Mouse (Mus musculus) embryonic facial prominence, embryonic 11.5 days (tissue): ENCODE results near the gene Smim22. TPM values are rescaled to one million over a fixed set of nuclear protein-coding genes. Genes with fewer than 3 reads are reported as not detected.

ENCODE experiments used
- ATAC-seq: fragments of 200-750 bp; cut with Nextera tagmentation; replicated peaks from 2 replicates; pipeline ENCODE4 v1.8.0; 2017; ENCODE audit warnings: low read depth; ENCODE audit not compliant: insufficient number of reproducible peaks, low FRiP score, low TSS enrichment
- DNase-seq: peaks from one replicate; pipeline ENCODE4 v3.0.0-alpha.2; 2015; ENCODE audit warnings: low spot score
- H3K27ac ChIP-seq: fragments of 300-500 bp; sonication (generic); replicated peaks from 2 replicates; pipeline ENCODE4 v1.5.1; 2014; ENCODE audit warnings: mild to moderate bottlenecking, low read depth, low read length, control low read depth
- H3K27me3 ChIP-seq: fragments of 300-500 bp; sonication (generic); 2 replicates; pipeline ENCODE4 v1.6.1; 2014; ENCODE audit warnings: mild to moderate bottlenecking, low read length, moderate library complexity, mixed read lengths; ENCODE audit not compliant: control insufficient read depth, insufficient read depth
- H3K36me3 ChIP-seq: fragments of 300-500 bp; sonication (generic); replicated peaks from 2 replicates; pipeline ENCODE4 v1.6.1; 2014; ENCODE audit warnings: low read depth, mild to moderate bottlenecking, low read length, moderate library complexity, mixed read lengths; ENCODE audit not compliant: control insufficient read depth, insufficient read depth
- H3K4me1 ChIP-seq: fragments of 300-500 bp; sonication (generic); 2 replicates; pipeline ENCODE4 v1.6.1; 2014; ENCODE audit warnings: low read length, mixed read lengths; ENCODE audit not compliant: control insufficient read depth, insufficient read depth
- H3K4me2 ChIP-seq: fragments of 300-500 bp; sonication (generic); 2 replicates; pipeline ENCODE4 v1.6.1; 2014; ENCODE audit warnings: low read depth, mild to moderate bottlenecking, control low read depth, low read length, moderate library complexity
- H3K4me3 ChIP-seq: fragments of 300-500 bp; sonication (generic); 2 replicates; pipeline ENCODE4 v1.5.1; 2014; ENCODE audit warnings: low read depth, low read length, control low read depth
- H3K9ac ChIP-seq: fragments of 300-500 bp; sonication (generic); replicated peaks from 2 replicates; pipeline ENCODE4 v1.6.1; 2014; ENCODE audit warnings: mild to moderate bottlenecking, control low read depth, low read length
- H3K9me3 ChIP-seq: fragments of 300-500 bp; sonication (generic); replicated peaks from 2 replicates; pipeline ENCODE4 v1.6.1; 2016; ENCODE audit warnings: mild to moderate bottlenecking, low read length, inconsistent platforms, mixed read lengths; ENCODE audit not compliant: control insufficient read depth
- WGBS: fragments of 180-500 bp; shearing (Covaris S2); extraction: QIAGEN DNeasy Blood & Tissue Kit; methylation state at CpG from one replicate; pipeline ENCODE4 v1.1.7; 2014; 5-methylcytosine and 5-hydroxymethylcytosine counted together
- polyA plus RNA-seq: library from polyadenylated mRNA; unstranded; fragments of >200 nt; fragmentation: Nextera tagmentation; extraction: Ambion mirVana; gene quantifications from 2 replicates; pipeline ENCODE4 v1.2.1, GENCODE M21; 2014

The Smim22 gene
- polyA plus RNA-seq, 1 experiment from 2014 or later, result 2.2 TPM

DNA sequence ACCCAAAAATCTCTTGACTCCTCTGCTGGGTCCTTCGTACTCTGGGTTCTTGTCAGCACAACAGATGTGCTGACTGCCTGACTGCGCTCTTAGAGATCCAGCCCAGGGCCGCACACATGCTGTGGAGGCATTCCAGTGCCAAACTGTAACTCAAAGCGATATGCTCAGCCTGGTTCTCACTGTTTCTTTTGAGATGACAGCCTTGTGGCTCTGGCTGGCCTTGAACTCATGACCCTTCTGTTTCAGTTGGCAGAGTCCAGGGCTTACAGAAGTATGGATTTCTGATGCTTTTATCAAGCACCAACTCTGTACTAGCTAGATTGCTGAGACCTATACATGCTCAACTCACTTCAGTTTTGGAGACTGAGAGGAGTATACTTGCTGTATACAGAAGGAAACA lies 13.8 kb upstream of the Smim22 start:
- no peaks in the 10 kb centered on the region for H3K9me3 ChIP-seq
- H3K4me1 ChIP-seq, result no peaks in the 10 kb centered on the region
- no peak overlapping the region for H3K9ac ChIP-seq
- ATAC-seq (no peak), DNase-seq (no peak)
- no peaks in the 10 kb centered on the region for H3K36me3 ChIP-seq
- no peak overlapping the region for H3K4me3 ChIP-seq
- no peaks in the 10 kb centered on the region for H3K27me3 ChIP-seq
- WGBS, result 80% methylated on average over 4 of the region's 4 CpGs
- H3K27ac ChIP-seq, result no peak overlapping the region
- no peak overlapping the region for H3K4me2 ChIP-seq

DNA sequence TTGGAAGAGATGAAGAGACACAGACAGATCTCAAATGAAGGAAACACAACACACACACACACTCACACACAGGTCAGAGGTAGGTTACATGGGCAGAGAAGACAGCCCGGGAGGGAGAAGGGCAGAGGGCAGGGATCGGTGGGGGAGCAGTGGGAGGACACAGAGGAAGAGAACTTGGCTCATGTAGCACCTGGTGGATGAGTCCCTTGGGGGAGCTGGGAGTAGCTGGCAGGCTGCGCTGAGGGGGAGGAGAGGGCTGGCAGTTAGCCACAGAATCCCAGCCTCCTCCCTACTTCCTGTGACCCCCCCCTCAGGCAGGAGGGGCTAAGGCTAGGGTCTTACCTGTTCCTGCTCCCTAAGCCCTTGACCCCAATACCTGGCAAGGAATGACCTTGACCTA lies 9.5 kb upstream of the Smim22 start, which contains the start of gene Sept12:
Gene Sept12, minus strand, starts transcription at position 300 of the 400 bp plus-strand sequence.
- DNase-seq (no peak), ATAC-seq (no peak)
- no peaks in the 10 kb centered on the region for H3K4me1 ChIP-seq
- H3K9me3 ChIP-seq, result no peaks in the 10 kb centered on the region
- no peaks in the 10 kb centered on the region for H3K27me3 ChIP-seq
- H3K27ac ChIP-seq, result no peak within 1 kb of the TSS
- H3K4me2 ChIP-seq, result no peak within 1 kb of the TSS
- WGBS, result 35% methylated on average over 3 of the region's 3 CpGs
- no peak within 1 kb of the TSS for H3K9ac ChIP-seq
- no peaks in the 10 kb centered on the region for H3K36me3 ChIP-seq
- no peak within 1 kb of the TSS for H3K4me3 ChIP-seq

GRCm38 (mm10) chr16:4998984-4999383 lies 8.1 kb upstream of the Smim22 start:
- Histone ChIP-seq H3K4me2 (no peak overlapping the region), H3K9ac (no peak overlapping the region), H3K9me3 (no peaks in the 10 kb centered on the region), H3K36me3 (no peaks in the 10 kb centered on the region), H3K4me3 (no peak overlapping the region), H3K27me3 (no peaks in the 10 kb centered on the region), H3K4me1 (no peaks in the 10 kb centered on the region), H3K27ac (no peak overlapping the region)
- 76% methylated on average over 1 of the region's 1 CpGs for WGBS
- ATAC-seq, result no peak
- no peak for DNase-seq

- DNase-seq, result no peak
- H3K9ac ChIP-seq, result no peak overlapping the region
- H3K4me3 ChIP-seq, result no peak overlapping the region
These were observed 6.5 kb upstream of the Smim22 start for GRCm38 (mm10) chr16:5000611-5001010.

GRCm38 (mm10) chr16:5007492-5007891 lies 404 bp downstream of the Smim22 start:
- no peak overlapping the region for H3K4me2 ChIP-seq
- WGBS, result 45% methylated on average over 6 of the region's 6 CpGs
- H3K27ac ChIP-seq, result no peak overlapping the region
- no peaks in the 10 kb centered on the region for H3K9me3 ChIP-seq
- DNase-seq (no peak), ATAC-seq (no peak)
- no peak overlapping the region for H3K4me3 ChIP-seq
- no peaks in the 10 kb centered on the region for H3K27me3 ChIP-seq
- H3K36me3 ChIP-seq, result no peaks in the 10 kb centered on the region
- H3K9ac ChIP-seq, result no peak overlapping the region
- no peaks in the 10 kb centered on the region for H3K4me1 ChIP-seq

More at GRCm38 (mm10) chr16:5000611-5001010, 6.5 kb upstream of the Smim22 start:
- Histone ChIP-seq H3K9me3 (no peaks in the 10 kb centered on the region), H3K36me3 (no peaks in the 10 kb centered on the region), H3K4me2 (no peak overlapping the region), H3K4me1 (no peaks in the 10 kb centered on the region), H3K27ac (no peak overlapping the region), H3K27me3 (no peaks in the 10 kb centered on the region)
- 69% methylated on average over 3 of the region's 3 CpGs for WGBS
- ATAC-seq, result no peak

GRCm38 (mm10) chr16:5008076-5008475 lies 988 bp downstream of the Smim22 start:
- H3K4me2 ChIP-seq, result no peak overlapping the region
- H3K36me3 ChIP-seq, result no peaks in the 10 kb centered on the region
- DNase-seq (no peak), ATAC-seq (no peak)
- H3K4me3 ChIP-seq, result no peak overlapping the region
- H3K9me3 ChIP-seq, result no peaks in the 10 kb centered on the region
- H3K9ac ChIP-seq, result no peak overlapping the region
- H3K27me3 ChIP-seq, result no peaks in the 10 kb centered on the region
- no peak overlapping the region for H3K27ac ChIP-seq
- WGBS, result 85% methylated on average over 12 of the region's 12 CpGs
- no peaks in the 10 kb centered on the region for H3K4me1 ChIP-seq

DNA sequence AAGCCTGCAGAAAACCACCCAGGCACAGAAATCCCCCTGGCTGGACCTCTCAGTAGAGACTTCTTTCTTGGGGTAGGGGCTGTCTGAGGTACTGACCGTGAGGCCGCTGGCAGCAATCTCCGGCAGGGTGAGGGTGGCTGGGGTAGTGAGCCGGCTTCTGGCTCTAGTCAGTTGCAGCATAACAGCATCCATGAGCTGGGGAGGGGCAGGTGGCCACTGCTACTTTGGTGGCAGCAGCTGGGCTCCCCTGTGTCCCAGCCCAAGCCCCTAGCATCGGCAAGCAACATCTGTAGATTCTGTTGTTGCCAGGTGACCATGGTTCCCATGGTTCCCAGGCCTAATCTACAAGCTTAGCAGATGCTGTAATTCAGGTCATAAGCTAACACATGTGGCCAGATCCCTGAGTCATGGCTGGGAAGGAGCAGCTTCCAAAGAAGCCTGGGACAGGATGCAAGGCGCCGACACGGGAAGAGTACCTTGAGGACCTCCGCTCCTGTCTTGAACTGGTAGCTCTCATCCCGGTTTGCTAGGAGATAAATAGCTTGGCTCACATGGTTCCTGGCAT lies 3.4 kb downstream of the Smim22 start:
- Histone ChIP-seq H3K4me1 (no peaks in the 10 kb centered on the region), H3K27ac (no peak overlapping the region), H3K4me2 (no peak overlapping the region), H3K36me3 (no peaks in the 10 kb centered on the region; the same call in 1 of the 2 replicates), H3K9ac (no peak overlapping the region), H3K27me3 (no peaks in the 10 kb centered on the region), H3K4me3 (no peak overlapping the region), H3K9me3 (no peaks in the 10 kb centered on the region)
- no peak for ATAC-seq
- DNase-seq, result no peak
- WGBS, result 91% methylated on average over 10 of the region's 10 CpGs

- Histone ChIP-seq H3K4me3 (no peak overlapping the region), H3K9ac (no peak overlapping the region), H3K9me3 (no peaks in the 10 kb centered on the region), H3K4me1 (no peaks in the 10 kb centered on the region), H3K27me3 (no peaks in the 10 kb centered on the region), H3K4me2 (no peak overlapping the region), H3K36me3 (no peaks in the 10 kb centered on the region; the same call in 1 of the 2 replicates), H3K27ac (no peak overlapping the region)
- WGBS, result 83% methylated on average over 7 of the region's 7 CpGs
- DNase-seq (no peak), ATAC-seq (no peak)
These were observed 4.2 kb downstream of the Smim22 start for GRCm38 (mm10) chr16:5011285-5011684.
